Mouse (Mus musculus): ENCODE results near the gene Cryzl2.

Gene Cryzl2

GRCm38 (mm10) chr1:157458421-157459208, at the start of gene Cryzl2:
Gene Cryzl2 (plus strand): TSS chr1:157458577.
- no peak for DNase-seq (ENCODE audit: low spot score)

GRCm38 (mm10) chr1:157409648-157410047, 48.7 kb upstream of the Cryzl2 start:
- DNase-seq (ENCODE audit: low spot score): no peak

- no peak for DNase-seq (ENCODE audit: low spot score)
Observed at GRCm38 (mm10) chr1:157410937-157411336, 47.4 kb upstream of the Cryzl2 start.

GRCm38 (mm10) chr1:157411341-157411710, 47.1 kb upstream of the Cryzl2 start:
- no peak for DNase-seq (ENCODE audit: low spot score)

- DNase-seq (ENCODE audit: low spot score): no peak
Observed at GRCm38 (mm10) chr1:157411711-157412380, 46.5 kb upstream of the Cryzl2 start.

GRCm38 (mm10) chr1:157412454-157413369, 45.7 kb upstream of the Cryzl2 start, which contains the start of gene Rasal2:
Gene Rasal2 (minus strand): TSS chr1:157412595.
- peak; percentile 87 for DNase-seq (ENCODE audit: low spot score)

GRCm38 (mm10) chr1:157415771-157416170, 42.6 kb upstream of the Cryzl2 start:
- DNase-seq (ENCODE audit: low spot score): no peak

- DNase-seq (ENCODE audit: low spot score): no peak
Observed at GRCm38 (mm10) chr1:157416628-157417027, 41.7 kb upstream of the Cryzl2 start.

- no peak for DNase-seq (ENCODE audit: low spot score)
Observed at GRCm38 (mm10) chr1:157417414-157417813, 41.0 kb upstream of the Cryzl2 start.

GRCm38 (mm10) chr1:157417861-157418260, 40.5 kb upstream of the Cryzl2 start:
- DNase-seq (ENCODE audit: low spot score): no peak

- no peak for DNase-seq (ENCODE audit: low spot score)
Observed at GRCm38 (mm10) chr1:157425741-157426427, 32.5 kb upstream of the Cryzl2 start.

- DNase-seq (ENCODE audit: low spot score): no peak
Observed at GRCm38 (mm10) chr1:157426933-157427332, 31.4 kb upstream of the Cryzl2 start.

- DNase-seq (ENCODE audit: low spot score): no peak
Observed at GRCm38 (mm10) chr1:157427604-157428003, 30.8 kb upstream of the Cryzl2 start.

GRCm38 (mm10) chr1:157428366-157428765, 30.0 kb upstream of the Cryzl2 start:
- DNase-seq (ENCODE audit: low spot score): no peak

- no peak for DNase-seq (ENCODE audit: low spot score)
Observed at GRCm38 (mm10) chr1:157433316-157433715, 25.1 kb upstream of the Cryzl2 start.

GRCm38 (mm10) chr1:157434404-157434803, 24.0 kb upstream of the Cryzl2 start:
- no peak for DNase-seq (ENCODE audit: low spot score)

GRCm38 (mm10) chr1:157435926-157436325, 22.5 kb upstream of the Cryzl2 start:
- DNase-seq (ENCODE audit: low spot score): no peak

GRCm38 (mm10) chr1:157438290-157438689, 20.1 kb upstream of the Cryzl2 start:
- DNase-seq (ENCODE audit: low spot score): no peak

- DNase-seq (ENCODE audit: low spot score): no peak
Observed at GRCm38 (mm10) chr1:157439101-157439500, 19.3 kb upstream of the Cryzl2 start.

GRCm38 (mm10) chr1:157439973-157440641, 18.3 kb upstream of the Cryzl2 start:
- DNase-seq (ENCODE audit: low spot score): no peak

Measured in layer of hippocampus, adult 9-10 months (tissue).